Mouse (Mus musculus): ENCODE results near the gene Prr11.
"Not testable (repeated sequence)": the region's sequence is repeated elsewhere in the genome, so short reads cannot be mapped to it uniquely, and the experiment has no call there.

Prr11 gene

DNA sequence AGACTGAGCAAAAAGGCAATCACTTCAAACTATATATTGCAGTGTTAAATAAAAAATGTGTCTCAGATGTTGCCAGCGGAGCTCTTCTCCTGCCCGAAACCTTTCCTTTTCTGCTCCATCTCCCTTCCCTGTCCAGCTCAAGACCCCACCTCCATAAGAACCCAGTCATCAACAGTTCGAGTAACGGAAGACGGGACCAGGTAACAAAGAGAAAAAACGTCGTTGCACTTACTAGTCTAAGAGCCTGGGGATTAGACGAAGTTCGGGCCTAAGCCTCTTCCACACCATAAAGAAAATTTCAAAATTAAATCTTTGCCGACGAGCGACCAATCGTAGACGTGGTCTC lies at the start of gene Prr11:
Prr11 (minus strand) TSS at position 300 of the 346 bp plus-strand sequence.
- DNase-seq (ENCODE audit: low spot score) = no peak

DNA sequence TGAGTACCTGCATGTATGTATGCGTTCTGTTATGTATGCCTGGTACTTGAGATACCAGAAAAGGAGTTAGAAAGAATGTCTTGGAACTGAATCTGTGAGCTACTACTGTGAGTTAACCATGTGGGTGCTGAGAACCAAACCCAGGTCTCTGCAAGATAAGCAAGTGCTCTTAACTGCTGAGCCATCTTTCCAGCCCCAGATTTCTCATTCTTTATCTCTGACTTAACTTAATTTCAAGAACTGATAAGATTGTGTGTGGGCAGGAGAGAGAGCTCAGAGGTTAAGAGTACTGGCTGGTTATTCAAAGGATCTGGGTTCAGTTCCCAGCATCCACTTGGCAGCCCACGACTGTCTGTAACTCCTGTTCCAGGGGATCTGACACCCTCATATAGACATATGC lies 49.5 kb upstream of the Prr11 start:
- DNase-seq (ENCODE audit: low spot score) = no peak

- DNase-seq (ENCODE audit: low spot score) = peak; percentile 12
Measured at GRCm38 (mm10) chr11:87136233-87136632, 27.7 kb upstream of the Prr11 start.

GRCm38 (mm10) chr11:87126824-87127816 lies 18.6 kb upstream of the Prr11 start, which contains the start of gene Trim37:
Gene Trim37 (plus strand): TSS chr11:87127077.
- peak; percentile 87 for DNase-seq (ENCODE audit: low spot score)

- DNase-seq (ENCODE audit: low spot score) = no peak
Measured at GRCm38 (mm10) chr11:87126281-87126823, 17.8 kb upstream of the Prr11 start.

GRCm38 (mm10) chr11:87125562-87125961 lies 17.1 kb upstream of the Prr11 start:
- no peak for DNase-seq (ENCODE audit: low spot score)

DNA sequence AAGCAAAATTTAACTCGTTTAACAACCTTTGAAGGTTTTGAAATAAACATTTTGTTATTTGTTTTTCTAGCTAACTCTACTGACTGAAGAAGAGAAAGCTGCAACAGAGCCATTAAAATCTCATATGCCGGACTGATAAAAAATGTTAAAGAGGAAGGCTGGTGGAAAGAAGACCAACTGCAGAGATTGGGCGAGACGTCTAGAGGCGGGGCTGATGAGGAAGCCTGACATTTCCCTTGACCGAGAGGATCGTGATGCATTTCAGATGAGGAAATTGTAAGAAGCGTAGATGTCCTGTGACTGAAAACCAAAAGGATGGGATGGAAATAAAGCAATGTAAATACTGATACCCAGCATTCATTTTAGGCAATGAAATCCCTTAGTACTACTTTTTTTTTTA lies 13.4 kb upstream of the Prr11 start:
- DNase-seq (ENCODE audit: low spot score) = no peak

DNA sequence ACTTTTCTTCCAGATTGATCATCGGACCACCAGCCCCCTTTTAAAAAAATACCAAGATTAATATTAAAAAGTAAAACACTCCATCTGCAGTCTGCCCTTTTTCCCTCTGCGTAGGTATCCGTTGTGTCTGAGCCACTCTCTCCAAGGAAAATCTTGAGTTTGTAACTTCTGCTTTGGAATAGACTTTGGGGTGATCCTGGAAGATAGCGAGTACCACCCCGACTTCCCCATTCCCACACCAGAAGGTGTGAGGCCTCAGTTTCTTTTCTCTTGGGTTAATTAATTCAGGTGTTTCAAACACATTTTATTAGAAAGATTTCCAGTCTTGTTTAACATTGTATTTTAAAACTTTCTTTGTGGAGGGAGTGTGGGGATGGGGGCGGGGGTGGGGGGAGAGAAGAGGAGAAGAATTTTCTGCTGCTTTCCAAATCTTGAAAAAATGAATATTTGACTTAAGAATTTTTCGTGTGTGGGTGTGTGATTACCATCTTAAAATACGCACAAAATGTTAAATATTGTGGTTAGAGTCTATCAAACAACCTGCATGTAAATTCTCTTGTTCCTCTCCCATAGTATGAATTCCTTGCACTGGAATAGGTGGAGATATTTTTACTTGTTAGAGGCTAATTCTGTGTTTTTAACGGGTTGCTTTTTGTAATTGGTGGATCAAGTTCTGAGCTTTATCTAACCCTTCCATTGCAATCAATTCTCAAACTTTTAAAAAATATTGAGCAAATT lies 1.8 kb upstream of the Prr11 start:
- no peak for DNase-seq (ENCODE audit: low spot score)

GRCm38 (mm10) chr11:87109519-87110171 lies 1.1 kb upstream of the Prr11 start:
- DNase-seq (ENCODE audit: low spot score) = no peak

GRCm38 (mm10) chr11:87108755-87109518 lies 429 bp upstream of the Prr11 start, which contains the start of gene Ska2:
Gene Ska2 (plus strand): TSS chr11:87109234.
- peak; percentile 98 for DNase-seq (ENCODE audit: low spot score)

- no peak for DNase-seq (ENCODE audit: low spot score)
Measured at GRCm38 (mm10) chr11:87087142-87087541, 21.4 kb downstream of the Prr11 start.

- peak; percentile 81 for DNase-seq (ENCODE audit: low spot score)
Measured at GRCm38 (mm10) chr11:87086290-87086984, 22.1 kb downstream of the Prr11 start, which contains the start of gene Smg8. Gene Smg8 (minus strand): TSS chr11:87086774.

- DNase-seq (ENCODE audit: low spot score) = no peak
Measured at GRCm38 (mm10) chr11:87085461-87085860, 23.0 kb downstream of the Prr11 start.

DNA sequence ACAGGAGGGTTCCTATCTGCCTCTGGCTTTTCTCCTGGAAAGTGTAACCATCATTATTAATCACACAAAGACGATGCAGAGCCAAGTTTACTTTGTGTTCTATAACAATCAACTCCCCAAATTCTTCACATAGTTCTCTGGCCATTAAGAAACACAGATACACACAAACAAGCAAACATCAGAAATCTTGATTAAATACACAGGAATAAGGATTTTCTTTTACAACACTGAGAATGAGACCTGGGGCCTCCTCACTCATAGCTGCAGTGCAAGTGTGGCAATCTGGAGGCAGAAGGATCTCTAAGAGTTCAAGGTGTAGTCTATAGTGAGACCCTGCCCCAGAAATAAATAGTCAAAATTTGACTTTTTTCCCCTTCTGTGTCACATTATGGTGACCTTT lies 24.8 kb downstream of the Prr11 start:
- no peak for DNase-seq (ENCODE audit: low spot score)

GRCm38 (mm10) chr11:87073866-87074440 lies 34.6 kb downstream of the Prr11 start, which contains the start of gene Gdpd1:
Gene Gdpd1 (minus strand): TSS chr11:87074062.
- DNase-seq (ENCODE audit: low spot score) = peak; percentile 88

GRCm38 (mm10) chr11:87073343-87073865 lies 35.1 kb downstream of the Prr11 start:
- peak; percentile 74 for DNase-seq (ENCODE audit: low spot score)

GRCm38 (mm10) chr11:87062087-87062486 lies 46.4 kb downstream of the Prr11 start:
- DNase-seq (ENCODE audit: low spot score) = no peak

DNA sequence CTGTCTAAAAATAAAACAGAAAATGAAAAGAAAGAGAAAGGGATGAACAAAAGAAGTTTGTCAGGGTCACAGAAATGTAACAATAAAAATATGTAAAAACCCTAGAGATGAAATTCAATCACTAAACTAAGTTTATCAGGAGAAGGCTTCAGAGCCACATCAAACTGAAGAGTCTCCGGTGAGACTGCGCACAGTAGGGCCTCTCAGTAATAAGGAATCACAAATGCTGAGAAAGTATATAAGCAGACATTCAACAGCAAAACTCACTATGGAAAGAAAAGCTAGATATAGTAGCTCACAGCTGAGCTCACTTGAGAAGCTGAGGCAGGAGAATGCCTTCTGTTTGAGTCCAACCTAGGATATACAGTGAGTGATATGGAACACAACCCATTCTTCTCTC lies 48.1 kb downstream of the Prr11 start:
- no peak for DNase-seq (ENCODE audit: low spot score)

- no peak for DNase-seq (ENCODE audit: low spot score)
Measured at GRCm38 (mm10) chr11:87056286-87056685, 52.2 kb downstream of the Prr11 start.

GRCm38 (mm10) chr11:87048900-87049299 lies 59.6 kb downstream of the Prr11 start:
- not testable (repeated sequence) for DNase-seq (ENCODE audit: low spot score)
